Mouse (Mus musculus) ovary, adult 2 months (tissue): ENCODE data around the gene Asic4. TPM values are rescaled to one million over a fixed set of nuclear protein-coding genes. Genes with fewer than 3 reads are reported as not detected.

Experiments
- polyA plus RNA-seq: library from polyadenylated mRNA; depleted of rRNA; stranded (reverse); fragments of >200 nt; gene quantifications from 2 replicates; pipeline ENCODE4 v1.2.3, GENCODE M21; 2012; rRNA removed

Asic4 gene
- 2.7 and 3.4 TPM in 2 replicates for polyA plus RNA-seq

DNA sequence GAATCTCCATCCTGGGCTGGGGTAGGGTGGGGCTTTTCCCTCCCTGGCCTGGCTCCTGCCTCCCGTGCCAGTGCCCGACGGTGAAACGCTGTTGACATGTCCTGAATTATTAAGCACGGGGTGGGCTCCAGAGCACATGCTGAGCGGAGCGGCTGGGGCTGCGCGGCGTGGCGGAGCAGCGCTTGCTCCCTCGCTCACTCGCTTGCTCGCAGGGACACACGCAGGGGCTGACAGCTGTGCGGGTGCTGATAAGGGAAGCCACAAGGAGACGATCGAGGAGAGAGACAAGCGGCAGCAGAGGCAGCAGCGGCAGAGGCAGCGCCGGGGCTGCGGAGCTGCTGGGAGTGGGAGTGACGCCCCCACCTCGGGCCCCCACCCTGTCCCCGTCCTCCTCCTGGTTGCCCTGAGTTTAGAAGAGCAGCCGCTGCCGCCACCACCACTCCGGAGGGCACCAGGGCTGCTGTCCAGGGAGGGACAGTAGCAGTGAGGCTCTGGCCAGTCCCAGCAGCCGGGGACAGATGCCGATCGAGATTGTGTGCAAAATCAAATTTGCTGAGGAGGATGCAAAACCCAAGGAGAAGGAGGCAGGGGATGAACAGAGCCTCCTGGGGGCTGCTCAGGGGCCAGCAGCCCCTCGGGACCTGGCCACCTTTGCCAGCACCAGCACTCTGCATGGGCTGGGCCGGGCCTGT is at the start of gene Asic4:
TSS of gene Asic4 (plus strand) at position 123 of the 692 bp plus-strand sequence.

DNA sequence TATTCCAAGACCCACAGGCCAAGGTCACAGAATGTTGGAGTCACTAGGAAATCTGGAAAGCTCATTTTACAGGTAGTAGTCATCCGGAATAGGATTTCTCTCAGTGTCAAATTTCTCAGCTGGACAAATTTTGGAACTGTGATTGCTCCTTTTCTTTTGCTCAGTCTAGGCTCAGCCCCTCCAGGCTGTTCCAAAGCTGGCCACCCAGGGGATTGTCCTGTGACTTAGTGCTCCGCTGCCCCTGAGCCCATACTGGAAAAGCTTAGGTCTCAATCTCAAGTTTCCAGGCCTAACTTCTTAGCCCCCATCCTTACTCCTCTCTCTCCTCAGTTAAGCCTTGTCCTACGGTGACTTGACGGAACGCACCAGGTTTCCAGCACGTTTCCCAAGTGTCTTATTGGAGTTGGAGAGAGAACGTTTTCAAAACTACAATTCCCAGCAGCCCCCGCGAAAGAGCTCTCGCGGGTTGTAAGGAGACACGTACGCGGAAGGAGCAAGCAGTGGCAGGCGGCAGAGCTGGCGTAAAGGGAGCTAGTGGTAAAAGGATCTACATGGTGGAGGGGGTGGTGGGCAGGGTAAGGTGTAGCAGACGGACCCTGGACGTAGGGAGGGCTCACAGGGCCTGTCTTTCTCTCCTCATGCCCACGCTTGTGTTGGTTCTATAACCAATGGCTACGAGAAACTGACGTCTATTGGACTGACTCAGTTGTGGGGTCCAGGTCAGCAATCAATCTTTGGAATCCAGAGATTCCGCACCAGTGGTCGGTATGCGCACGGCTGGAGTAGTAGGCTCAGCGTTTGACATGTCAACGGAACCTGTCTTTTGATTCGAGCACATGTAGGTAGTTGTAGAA is 14.5 kb upstream of the Asic4 start, which contains the start of gene Gmppa:
TSS of gene Gmppa (plus strand) at position 456 of the 854 bp plus-strand sequence.

GRCm38 (mm10) chr1:75478916-75479634 is 28.8 kb downstream of the Asic4 start, which contains the start of the genes Chpf and Tmem198:
Chpf (minus strand) TSS chr1:75479307.
Tmem198 (plus strand) TSS chr1:75479532.

GRCm38 (mm10) chr1:75505956-75506831 is 56.0 kb downstream of the Asic4 start, which contains the start of gene Obsl1:
Obsl1 (minus strand) TSS chr1:75506452.

GRCm38 (mm10) chr1:75507006-75507405 is 56.8 kb downstream of the Asic4 start, which contains the start of gene Inha:
Inha (plus strand) TSS chr1:75507077.

GRCm38 (mm10) chr1:75521321-75522031 is 71.2 kb downstream of the Asic4 start, which contains the start of gene Stk11ip:
Stk11ip (plus strand) TSS chr1:75521529.

Other genes starting within 250 kb of the Asic4 start
- gene Glb1l, start 239.6 kb upstream of the Asic4 start, polyA plus RNA-seq, result 14.4 and 16.6 TPM in 2 replicates
- 151 and 159 TPM in 2 replicates for gene Stk16, start 239.6 kb upstream of the Asic4 start, polyA plus RNA-seq
- 13.2 and 18.2 TPM in 2 replicates for gene Tuba4a, start 230.6 kb upstream of the Asic4 start, polyA plus RNA-seq
- gene A630095N17Rik, start 218.3 kb upstream of the Asic4 start, polyA plus RNA-seq, result not detected in 2 replicates
- gene Dnajb2, start 214.0 kb upstream of the Asic4 start, polyA plus RNA-seq, result 65.5 and 66.2 TPM in 2 replicates
- 4.9 and 5.2 TPM in 2 replicates for gene Ptprn, start 185.9 kb upstream of the Asic4 start, polyA plus RNA-seq
- gene Resp18, start 172.0 kb upstream of the Asic4 start, polyA plus RNA-seq, result not detected in 2 replicates
- 237 and 252 TPM in 2 replicates for gene Dnpep, start 132.4 kb upstream of the Asic4 start, polyA plus RNA-seq
- 181 and 202 TPM in 2 replicates for gene Des, start 90.1 kb upstream of the Asic4 start, polyA plus RNA-seq
- gene Speg, start 75.1 kb upstream of the Asic4 start, polyA plus RNA-seq, result 97.8 and 125 TPM in 2 replicates
- gene Gmppa, start 14.5 kb upstream of the Asic4 start, polyA plus RNA-seq, result 156 and 167 TPM in 2 replicates
- 297 and 402 TPM in 2 replicates for gene Chpf, start 28.9 kb downstream of the Asic4 start, polyA plus RNA-seq
- 8.4 and 10.4 TPM in 2 replicates for gene Tmem198, start 29.1 kb downstream of the Asic4 start, polyA plus RNA-seq
- 725 and 800 TPM in 2 replicates for gene Obsl1, start 56.0 kb downstream of the Asic4 start, polyA plus RNA-seq
- gene Inha, start 56.6 kb downstream of the Asic4 start, polyA plus RNA-seq, result 6,588 and 7,990 TPM in 2 replicates
- 79.7 and 93.7 TPM in 2 replicates for gene Stk11ip, start 71.1 kb downstream of the Asic4 start, polyA plus RNA-seq
- gene Slc4a3, start 95.8 kb downstream of the Asic4 start, polyA plus RNA-seq, result 111 and 121 TPM in 2 replicates